Mouse (Mus musculus) central nervous system, embryonic 11.5 days (tissue): ENCODE measurements around the gene Trappc6a. TPM values are rescaled to one million over a fixed set of nuclear protein-coding genes. Genes with fewer than 3 reads are reported as not detected.

Experiments used
- polyA plus RNA-seq: library from polyadenylated mRNA; depleted of rRNA; stranded (reverse); fragments of >200 nt; gene quantifications from 2 replicates; pipeline ENCODE4 v1.2.3, GENCODE M21; 2012; rRNA removed

The Trappc6a gene
- 36.1 and 56.2 TPM in 2 replicates for polyA plus RNA-seq

GRCm38 (mm10) chr7:19508150-19508923 lies at the start of gene Trappc6a, which contains the start of gene Bloc1s3:
Gene Trappc6a (plus strand): TSS chr7:19508395.
Gene Bloc1s3 (minus strand): TSS chr7:19508367.

GRCm38 (mm10) chr7:19458591-19459111 lies 49.5 kb upstream of the Trappc6a start, which contains the start of gene Mark4:
Gene Mark4 (minus strand): TSS chr7:19458821.

GRCm38 (mm10) chr7:19462884-19463381 lies 45.3 kb upstream of the Trappc6a start, which contains the start of gene Exoc3l2:
Gene Exoc3l2 (plus strand): TSS chr7:19463331.

GRCm38 (mm10) chr7:19517652-19518365 lies 9.6 kb downstream of the Trappc6a start, which contains the start of gene Nkpd1:
Gene Nkpd1 (plus strand): TSS chr7:19517838.

DNA sequence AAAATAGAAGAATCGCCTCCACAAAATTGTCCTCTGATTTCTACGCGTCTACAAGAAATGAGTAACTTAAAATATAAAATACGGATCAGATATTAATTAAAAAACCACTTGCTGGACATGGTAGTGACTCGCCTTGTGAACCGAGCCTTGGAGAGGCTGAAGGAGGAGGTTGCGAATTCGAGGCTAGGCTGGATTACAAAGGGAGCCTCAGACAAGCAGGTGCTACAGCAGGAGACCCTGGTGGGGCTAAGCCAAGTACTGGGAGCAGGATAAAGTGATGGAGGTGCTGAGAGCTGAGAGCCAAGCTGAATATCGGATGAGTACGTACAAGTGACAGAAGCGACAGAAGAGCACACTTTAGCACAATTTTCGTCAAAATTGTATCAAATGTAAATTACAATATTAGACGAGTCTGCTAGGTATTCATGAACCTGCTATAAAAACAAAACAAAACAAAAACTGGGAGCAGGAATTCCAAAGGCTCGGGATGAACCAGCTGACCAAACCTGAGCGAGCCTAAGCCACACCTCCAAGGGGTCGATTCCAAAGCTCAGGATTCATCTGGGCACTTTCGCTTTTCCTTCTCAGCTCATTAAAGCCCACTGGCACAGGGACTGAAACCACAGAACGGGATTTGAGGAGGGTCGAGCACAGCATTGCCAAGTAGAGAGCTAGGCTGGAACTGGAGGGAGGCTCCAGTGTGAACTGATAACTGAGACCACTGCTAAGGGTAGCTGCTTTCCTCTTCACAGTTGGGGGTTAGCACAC lies 54.6 kb downstream of the Trappc6a start, which contains the start of gene Ppp1r37:
TSS of gene Ppp1r37 (minus strand) at position 434 of the 768 bp plus-strand sequence.

Other genes starting within 250 kb of the Trappc6a start
- 67.2 and 70.5 TPM in 2 replicates for gene Vasp, start 236.6 kb upstream of the Trappc6a start, polyA plus RNA-seq
- gene Ppm1n, start 228.3 kb upstream of the Trappc6a start, polyA plus RNA-seq = 0.10 and 0.32 TPM in 2 replicates
- gene Rtn2, start 225.8 kb upstream of the Trappc6a start, polyA plus RNA-seq = 46.8 and 47.1 TPM in 2 replicates
- 0.06 and 0.07 TPM in 2 replicates for gene Fosb, start 198.3 kb upstream of the Trappc6a start, polyA plus RNA-seq
- gene Ercc1, start 163.6 kb upstream of the Trappc6a start, polyA plus RNA-seq = 63.7 and 67.6 TPM in 2 replicates
- 13.1 and 16.6 TPM in 2 replicates for gene Cd3eap, start 148.9 kb upstream of the Trappc6a start, polyA plus RNA-seq
- gene Ppp1r13l, start 148.6 kb upstream of the Trappc6a start, polyA plus RNA-seq = 11.1 and 11.8 TPM in 2 replicates
- gene Ercc2, start 126.4 kb upstream of the Trappc6a start, polyA plus RNA-seq = 53.3 and 59.0 TPM in 2 replicates
- gene Klc3, start 104.3 kb upstream of the Trappc6a start, polyA plus RNA-seq = 1.8 and 2.0 TPM in 2 replicates
- 0.40 and 0.76 TPM in 2 replicates for gene Ckm, start 103.6 kb upstream of the Trappc6a start, polyA plus RNA-seq
- gene Mark4, start 49.6 kb upstream of the Trappc6a start, polyA plus RNA-seq = 33.8 and 41.7 TPM in 2 replicates
- gene Exoc3l2, start 45.1 kb upstream of the Trappc6a start, polyA plus RNA-seq = 2.1 and 2.9 TPM in 2 replicates
- gene Bloc1s3, start within 50 bp of the Trappc6a start, polyA plus RNA-seq = 6.3 and 9.5 TPM in 2 replicates
- 0.10 and 0.15 TPM in 2 replicates for gene Nkpd1, start 9.4 kb downstream of the Trappc6a start, polyA plus RNA-seq
- 59.4 and 66.9 TPM in 2 replicates for gene Ppp1r37, start 54.7 kb downstream of the Trappc6a start, polyA plus RNA-seq
- gene Zfp296, start 68.9 kb downstream of the Trappc6a start, polyA plus RNA-seq = 1.0 and 1.3 TPM in 2 replicates
- 40.7 and 66.6 TPM in 2 replicates for gene Gemin7, start 69.2 kb downstream of the Trappc6a start, polyA plus RNA-seq
- 134 and 154 TPM in 2 replicates for gene Clasrp, start 96.1 kb downstream of the Trappc6a start, polyA plus RNA-seq
- gene Relb, start 121.0 kb downstream of the Trappc6a start, polyA plus RNA-seq = 2.4 and 4.4 TPM in 2 replicates
- gene Clptm1, start 156.6 kb downstream of the Trappc6a start, polyA plus RNA-seq = 36.8 and 58.8 TPM in 2 replicates
- gene Apoc2, start 169.5 kb downstream of the Trappc6a start, polyA plus RNA-seq = 4.6 and 11.0 TPM in 2 replicates
- gene Gm44805, start 173.0 kb downstream of the Trappc6a start, polyA plus RNA-seq = not detected in 2 replicates
- 0.19 and 0.41 TPM in 2 replicates for gene Apoc4, start 173.1 kb downstream of the Trappc6a start, polyA plus RNA-seq
- 4.9 and 8.1 TPM in 2 replicates for gene Apoc1, start 184.3 kb downstream of the Trappc6a start, polyA plus RNA-seq
- gene Apoe, start 190.8 kb downstream of the Trappc6a start, polyA plus RNA-seq = 198 and 270 TPM in 2 replicates
- 102 and 110 TPM in 2 replicates for gene Tomm40, start 207.0 kb downstream of the Trappc6a start, polyA plus RNA-seq
- 43.3 and 45.3 TPM in 2 replicates for gene Nectin2, start 242.1 kb downstream of the Trappc6a start, polyA plus RNA-seq